Mouse (Mus musculus) hindbrain, embryonic 11.5 days (tissue): ENCODE measurements around the gene 1700029I15Rik. TPM values are rescaled to one million over a fixed set of nuclear protein-coding genes. Genes with fewer than 3 reads are reported as not detected.

ENCODE experiments used
- ATAC-seq: fragments of 200-750 bp; cut with Nextera tagmentation; 2 replicates; pipeline ENCODE4 v1.8.0; 2017; ENCODE audit warnings: mild to moderate bottlenecking, moderate TSS enrichment, moderate library complexity; ENCODE audit not compliant: low FRiP score
- DNase-seq: peaks from one replicate; pipeline ENCODE4 v3.0.0-alpha.2; 2015; ENCODE audit warnings: low spot score
- H3K27ac ChIP-seq: fragments of 300-500 bp; sonication (generic); 2 replicates; pipeline ENCODE4 v1.5.1; 2014; ENCODE audit warnings: mild to moderate bottlenecking, low read depth, low read length
- H3K27me3 ChIP-seq: fragments of 300-500 bp; sonication (generic); 2 replicates; pipeline ENCODE4 v1.6.1; 2014; ENCODE audit warnings: mild to moderate bottlenecking, low read length, moderate library complexity, mixed read lengths; ENCODE audit not compliant: control insufficient read depth, insufficient read depth
- H3K36me3 ChIP-seq: fragments of 300-500 bp; sonication (generic); 2 replicates; pipeline ENCODE4 v1.6.1; 2014; ENCODE audit warnings: mild to moderate bottlenecking, low read length, moderate library complexity, mixed read lengths; ENCODE audit not compliant: control insufficient read depth, insufficient read depth
- H3K4me1 ChIP-seq: fragments of 300-500 bp; sonication (generic); replicated peaks from 2 replicates; pipeline ENCODE4 v1.6.1; 2014; ENCODE audit warnings: low read length, mixed read lengths; ENCODE audit not compliant: control insufficient read depth, insufficient read depth
- H3K4me2 ChIP-seq: fragments of 300-500 bp; sonication (generic); replicated peaks from 2 replicates; pipeline ENCODE4 v1.6.1; 2014; ENCODE audit warnings: mild to moderate bottlenecking, low read depth, low read length
- H3K4me3 ChIP-seq: fragments of 300-500 bp; sonication (generic); 2 replicates; pipeline ENCODE4 v1.5.1; 2014; ENCODE audit warnings: low read depth, low read length
- H3K9ac ChIP-seq: fragments of 300-500 bp; sonication (generic); 2 replicates; pipeline ENCODE4 v1.6.1; 2014; ENCODE audit warnings: low read depth, low read length
- H3K9me3 ChIP-seq: fragments of 300-500 bp; sonication (generic); 2 replicates; pipeline ENCODE4 v1.6.1; 2016; ENCODE audit warnings: low read length; ENCODE audit not compliant: control insufficient read depth
- WGBS: fragments of 180-500 bp; shearing (Covaris S2); extraction: QIAGEN DNeasy Blood & Tissue Kit; methylation state at CpG from one replicate; pipeline ENCODE4 v1.1.7; 2014; 5-methylcytosine and 5-hydroxymethylcytosine counted together
- polyA plus RNA-seq: library from polyadenylated mRNA; unstranded; fragments of >200 nt; fragmentation: Nextera tagmentation; extraction: Ambion mirVana; gene quantifications from 2 replicates; pipeline ENCODE4 v1.2.1, GENCODE M21; 2014

1700029I15Rik gene
- polyA plus RNA-seq, 1 experiment from 2014 or later: 2.4 TPM

DNA sequence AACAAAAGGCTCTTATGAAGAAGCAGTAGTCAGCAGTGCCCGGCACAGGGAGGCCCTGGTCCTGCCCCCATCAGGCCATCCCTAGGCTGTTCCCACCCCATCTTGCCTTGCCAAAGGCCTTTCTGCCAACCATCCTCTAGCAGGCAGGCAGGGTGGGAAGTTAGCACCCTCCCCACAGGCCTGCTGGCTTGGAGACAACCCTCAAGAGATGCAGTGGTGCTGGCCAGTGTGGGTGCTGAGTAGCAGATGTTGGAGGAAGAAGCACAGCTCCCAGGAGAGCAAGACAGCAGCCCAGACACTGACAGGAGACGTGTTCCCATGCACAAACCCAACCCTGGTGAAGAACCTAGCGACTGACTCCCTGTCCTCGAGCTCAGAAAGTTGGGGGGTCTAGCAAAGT is 5.3 kb downstream of the 1700029I15Rik start:
- no peak for ATAC-seq
- no peak overlapping the region; the same call in 1 of the 2 replicates for H3K4me3 ChIP-seq
- DNase-seq: no peak
- H3K36me3 ChIP-seq: peaks cover 19% of the 10 kb centered on the region
- no peaks in the 10 kb centered on the region for H3K27me3 ChIP-seq
- no peak overlapping the region for H3K4me2 ChIP-seq
- H3K4me1 ChIP-seq: peaks cover 27% of the 10 kb centered on the region
- 86% methylated on average over 4 of the region's 4 CpGs for WGBS
- 0 out of 2 replicates have a peak overlapping the region, but pooled peaks have one; percentile 27 for H3K9ac ChIP-seq
- H3K27ac ChIP-seq: no peak overlapping the region
- no peaks in the 10 kb centered on the region for H3K9me3 ChIP-seq

DNA sequence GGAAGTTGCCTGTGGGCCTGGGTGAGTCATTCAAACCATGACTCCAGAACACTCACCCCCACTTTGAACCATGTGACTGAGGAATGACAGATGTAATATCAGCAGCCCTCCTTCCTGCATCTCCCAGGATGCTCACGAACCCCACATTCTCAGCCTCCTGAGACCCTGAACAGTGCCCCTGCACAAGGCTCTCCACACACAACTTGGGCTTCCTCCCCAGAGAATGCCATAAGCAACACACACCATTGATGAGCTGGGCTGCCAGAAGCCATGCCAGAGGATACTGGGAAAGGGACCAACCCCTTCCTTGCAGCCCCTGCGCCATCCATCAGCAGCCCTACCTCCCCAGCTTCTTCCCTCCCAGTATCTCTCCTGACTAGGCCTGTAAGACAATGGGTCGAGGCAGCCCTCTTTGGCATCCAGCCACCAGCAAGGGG is 5.8 kb downstream of the 1700029I15Rik start:
- peak overlapping the region; percentile 78 for H3K9ac ChIP-seq
- H3K4me3 ChIP-seq: peak overlapping the region; percentile 66
- WGBS: 56% methylated on average over 3 of the region's 3 CpGs
- H3K9me3 ChIP-seq: no peaks in the 10 kb centered on the region
- DNase-seq (no peak), ATAC-seq (no peak)
- H3K36me3 ChIP-seq: peaks cover 19% of the 10 kb centered on the region
- no peaks in the 10 kb centered on the region for H3K27me3 ChIP-seq
- H3K4me1 ChIP-seq: peaks cover 31% of the 10 kb centered on the region
- H3K4me2 ChIP-seq: peak overlapping the region; percentile 89
- peak overlapping the region; percentile 68; the same call in 1 of the 2 replicates for H3K27ac ChIP-seq

DNA sequence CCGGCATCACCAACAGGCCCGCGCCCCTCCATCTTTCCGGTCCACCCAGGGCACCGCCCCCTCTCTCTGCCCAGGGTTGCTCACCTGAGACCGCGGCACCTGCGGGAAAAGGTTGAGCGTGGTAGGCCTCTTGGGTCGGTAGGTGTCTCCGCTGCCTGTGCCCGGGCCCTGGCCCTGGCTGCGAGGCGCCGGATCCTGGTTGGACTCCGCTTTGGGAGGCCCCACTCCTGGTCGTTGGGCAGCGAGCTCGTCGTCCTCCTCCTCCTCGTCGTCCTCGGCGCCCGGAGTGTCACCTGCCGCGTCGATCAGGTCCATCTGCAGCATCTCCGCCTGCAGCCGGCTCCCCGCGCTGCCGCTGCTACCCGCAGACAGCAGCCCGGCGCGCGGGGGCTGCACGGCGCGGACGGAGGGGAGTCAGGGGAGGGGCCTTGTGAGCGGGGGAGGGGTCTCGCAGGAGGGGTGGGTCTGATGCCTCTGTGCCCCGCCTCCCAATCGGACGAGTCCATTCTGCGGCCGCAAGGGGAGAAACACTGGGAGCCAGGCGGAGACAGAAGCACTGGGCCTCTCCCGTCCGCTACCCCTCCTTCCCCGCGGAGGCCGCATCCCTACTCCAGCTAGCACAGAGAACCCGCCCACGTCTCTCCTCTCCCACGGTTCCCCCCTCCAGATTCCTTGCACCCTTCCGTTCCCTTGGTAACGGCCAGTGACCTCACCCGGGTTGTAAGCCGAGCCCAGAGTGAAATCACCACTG is 6.7 kb downstream of the 1700029I15Rik start:
- Histone ChIP-seq H3K27ac (peak overlapping the region; percentile 68), H3K4me2 (peak overlapping the region; percentile 89), H3K4me3 (peak overlapping the region; percentile 66), H3K36me3 (peaks cover 14% of the 10 kb centered on the region), H3K9me3 (no peaks in the 10 kb centered on the region), H3K4me1 (peaks cover 35% of the 10 kb centered on the region), H3K9ac (peak overlapping the region; percentile 78), H3K27me3 (no peaks in the 10 kb centered on the region)
- ATAC-seq: peak; percentile 95
- under 1% methylated on average over 54 of the region's 62 CpGs for WGBS
- DNase-seq: peak; percentile 98

DNA sequence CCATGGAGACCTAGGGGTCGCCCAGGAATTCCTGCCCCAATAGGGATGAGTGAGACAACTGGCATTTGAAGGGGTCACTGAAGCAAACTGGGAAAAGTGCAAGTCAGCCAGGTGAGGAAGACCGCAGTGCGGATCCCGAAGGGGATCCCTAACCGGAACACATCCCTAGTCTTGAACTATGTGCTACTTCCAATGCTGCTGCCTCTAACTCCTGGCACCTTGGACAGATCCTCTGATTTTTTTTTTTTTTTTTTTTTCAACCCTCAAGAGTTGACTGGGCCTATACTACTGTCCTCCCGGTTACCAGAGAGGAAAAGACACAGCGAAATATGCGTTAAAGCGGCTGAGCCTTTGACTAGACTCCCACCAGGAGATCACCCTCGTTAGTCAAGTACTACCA is 7.3 kb downstream of the 1700029I15Rik start:
- 5% methylated on average over 10 of the region's 10 CpGs for WGBS
- Histone ChIP-seq H3K9me3 (no peaks in the 10 kb centered on the region), H3K4me3 (peak overlapping the region; percentile 66), H3K27me3 (no peaks in the 10 kb centered on the region), H3K4me2 (peak overlapping the region; percentile 89), H3K27ac (peak overlapping the region; percentile 70), H3K9ac (no peak overlapping the region), H3K36me3 (peaks cover 12% of the 10 kb centered on the region), H3K4me1 (peaks cover 37% of the 10 kb centered on the region)
- DNase-seq (no peak), ATAC-seq (no peak)

DNA sequence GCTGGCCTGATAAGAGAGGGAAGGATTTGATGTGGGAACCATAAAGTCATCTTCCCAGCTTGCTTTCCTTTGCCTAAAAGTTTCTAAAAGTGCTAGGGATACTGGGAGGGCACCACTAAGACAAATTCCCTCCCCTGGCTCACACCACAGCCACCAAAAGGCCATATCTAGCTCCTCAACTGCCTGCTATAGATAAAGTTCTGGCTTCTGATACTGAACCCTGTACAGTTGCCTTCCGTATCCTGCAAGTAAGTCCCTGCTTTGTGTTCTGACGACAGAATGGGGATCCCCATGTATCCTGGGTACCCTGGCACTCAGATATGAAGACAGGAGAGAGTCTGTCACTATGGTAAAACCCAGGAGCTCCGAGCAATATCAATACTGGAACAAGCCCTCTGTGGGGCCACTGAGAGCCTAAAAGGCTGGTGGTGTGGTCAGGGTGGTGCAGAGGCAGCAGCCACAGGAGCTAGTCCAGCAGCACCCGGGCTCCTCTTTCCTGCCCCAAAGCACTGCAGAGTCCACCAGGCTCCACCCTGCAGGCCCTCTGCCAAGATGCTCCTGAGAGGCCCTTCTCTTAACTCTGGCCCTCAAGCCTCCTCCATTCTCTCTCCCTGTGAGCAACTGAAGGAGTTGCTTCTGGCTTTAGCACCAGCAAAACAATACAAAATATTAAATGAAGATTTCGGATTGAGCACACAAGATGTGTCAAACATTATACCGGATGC is 8.0 kb downstream of the 1700029I15Rik start:
- 87% methylated on average over 6 of the region's 6 CpGs for WGBS

DNA sequence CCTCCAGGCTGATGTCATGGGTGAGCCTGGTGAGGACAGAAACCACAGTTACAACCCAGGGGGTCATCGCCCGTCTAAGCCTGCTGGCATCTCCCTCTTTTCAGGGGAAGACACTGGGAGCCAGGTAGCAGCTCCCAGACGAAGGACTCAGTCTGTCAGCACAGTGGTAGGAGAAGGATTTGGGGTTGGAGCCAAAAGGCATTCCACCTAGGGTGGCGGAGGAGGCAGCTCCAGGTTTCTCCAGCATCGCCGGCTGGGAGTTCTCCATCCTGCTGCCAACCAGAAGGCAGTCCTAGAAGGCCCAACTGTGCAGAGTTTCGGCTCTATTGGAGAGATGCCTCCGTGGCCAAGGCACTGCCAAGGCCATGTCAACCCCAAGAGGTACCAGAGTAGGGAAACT is 8.8 kb downstream of the 1700029I15Rik start:
- peak overlapping the region; percentile 95; the same call in 1 of the 2 replicates for H3K27ac ChIP-seq
- no peaks in the 10 kb centered on the region for H3K27me3 ChIP-seq
- peaks cover 37% of the 10 kb centered on the region for H3K4me1 ChIP-seq
- no peak for DNase-seq
- H3K9me3 ChIP-seq: no peaks in the 10 kb centered on the region
- H3K36me3 ChIP-seq: 0 out of 2 replicates have a peak, but pooled peaks cover 3% of the 10 kb centered on the region
- ATAC-seq: no peak
- peak overlapping the region; percentile 32 for H3K4me3 ChIP-seq
- 89% methylated on average over 8 of the region's 8 CpGs for WGBS
- H3K9ac ChIP-seq: peak overlapping the region; percentile 54; the same call in 1 of the 2 replicates
- H3K4me2 ChIP-seq: peak overlapping the region; percentile 49

More for the DNA sequence above, 8.0 kb downstream of the 1700029I15Rik start:
- 0 out of 2 replicates have a peak, but pooled peaks cover 8% of the 10 kb centered on the region for H3K36me3 ChIP-seq
- H3K27ac ChIP-seq: peak overlapping the region; percentile 70
- H3K4me2 ChIP-seq: no peak overlapping the region; the same call in 1 of the 2 replicates
- no peak for ATAC-seq
- no peaks in the 10 kb centered on the region for H3K9me3 ChIP-seq
- no peak for DNase-seq
- no peak overlapping the region for H3K4me3 ChIP-seq
- H3K4me1 ChIP-seq: peaks cover 37% of the 10 kb centered on the region
- H3K27me3 ChIP-seq: no peaks in the 10 kb centered on the region
- 0 out of 2 replicates have a peak overlapping the region, but pooled peaks have one; percentile 1 for H3K9ac ChIP-seq

DNA sequence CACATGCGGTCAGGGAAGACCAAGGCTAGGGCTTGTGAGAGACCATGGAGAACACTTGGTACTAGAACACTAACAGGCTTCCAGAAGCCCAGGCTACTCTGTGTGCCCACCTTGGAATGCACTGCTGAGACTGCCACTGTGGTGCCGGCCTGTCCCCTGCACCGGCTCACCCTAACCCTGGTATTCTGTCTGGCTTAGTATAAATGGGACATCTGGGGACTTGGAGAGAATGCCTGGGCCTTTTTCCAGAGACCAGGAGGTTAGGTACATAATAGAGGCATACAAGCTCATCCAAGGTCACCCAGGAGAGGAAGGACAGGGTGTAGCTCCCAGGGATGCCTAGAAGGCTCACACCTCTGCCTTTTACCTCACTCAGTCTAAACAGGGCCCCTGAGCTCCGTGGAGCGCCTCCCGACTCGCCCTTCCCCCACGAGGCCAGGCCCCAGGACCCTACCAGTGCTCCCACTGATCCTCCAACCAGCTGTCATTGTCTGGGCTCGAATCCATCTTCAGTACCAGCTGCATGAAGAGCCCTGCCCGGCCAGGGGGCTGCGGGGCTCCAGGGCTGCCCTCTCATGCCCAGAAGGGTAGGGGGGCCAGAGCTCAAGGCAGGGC is 9.5 kb downstream of the 1700029I15Rik start:
- Histone ChIP-seq H3K4me2 (peak overlapping the region; percentile 49), H3K4me3 (peak overlapping the region; percentile 32), H3K9ac (peak overlapping the region; percentile 54), H3K9me3 (no peaks in the 10 kb centered on the region), H3K27me3 (no peaks in the 10 kb centered on the region), H3K4me1 (peaks cover 37% of the 10 kb centered on the region), H3K36me3 (no peaks in the 10 kb centered on the region), H3K27ac (peak overlapping the region; percentile 95)
- DNase-seq: no peak
- ATAC-seq: 0 out of 2 replicates have a peak, but pooled peaks have one; percentile 2
- WGBS: 24% methylated on average over 11 of the region's 11 CpGs
